Mouse (Mus musculus): ENCODE results near the gene Nlrp4a. TPM values are rescaled to one million over a fixed set of nuclear protein-coding genes. Genes with fewer than 3 reads are reported as not detected.
"Not testable (repeated sequence)": the region's sequence is repeated elsewhere in the genome, so short reads cannot be mapped to it uniquely, and the experiment has no call there.

The Nlrp4a gene
- polyA plus RNA-seq (2015; fragmentation: Nextera tagmentation; extraction: Ambion mirVana), result not detected in 2 replicates

- H3K4me3 ChIP-seq (replicated peaks), result no peak within 1 kb of the TSS
- no peak for ATAC-seq
- no peaks in the 10 kb centered on the region for H3K27me3 ChIP-seq
- H3K4me2 ChIP-seq (replicated peaks), result no peak within 1 kb of the TSS
- H3K9ac ChIP-seq (replicated peaks), result no peak within 1 kb of the TSS
- H3K27ac ChIP-seq, result no peak within 1 kb of the TSS
- H3K36me3 ChIP-seq, result no peaks in the 10 kb centered on the region
- no peaks in the 10 kb centered on the region for H3K4me1 ChIP-seq (replicated peaks)
- whole genome bisulfite sequencing, result 87% methylated on average over 5 of the region's 5 CpGs
- peaks cover 4% of the 10 kb centered on the region; the same call in 1 of the 2 replicates for H3K9me3 ChIP-seq
Observed at GRCm38 (mm10) chr7:26434813-26435212, at the start of gene Nlrp4a. Gene Nlrp4a, plus strand, starts transcription at chr7:26435113.

DNA sequence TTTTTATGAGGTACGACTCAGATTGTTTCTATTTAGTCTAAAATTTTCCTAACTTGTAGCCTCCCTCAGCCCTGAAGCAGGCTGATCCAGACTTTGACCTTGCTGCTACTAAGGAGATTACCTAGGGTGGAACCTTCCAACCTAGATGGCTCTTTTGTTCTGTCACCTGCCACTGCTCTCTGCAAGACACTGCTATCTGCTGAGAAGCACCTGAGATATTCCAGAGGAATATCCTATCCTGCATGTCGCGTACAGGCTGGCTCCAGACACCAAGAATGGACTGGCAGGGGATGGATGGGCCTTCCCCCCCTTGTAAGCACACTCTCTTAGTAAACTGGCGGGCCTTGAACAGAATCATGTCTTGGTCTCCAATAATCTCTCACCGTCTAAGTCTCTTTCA, 48.2 kb upstream of the Nlrp4a start:
- WGBS, result 85% methylated on average over 5 of the region's 5 CpGs
- H3K27ac ChIP-seq, result not testable (repeated sequence)

DNA sequence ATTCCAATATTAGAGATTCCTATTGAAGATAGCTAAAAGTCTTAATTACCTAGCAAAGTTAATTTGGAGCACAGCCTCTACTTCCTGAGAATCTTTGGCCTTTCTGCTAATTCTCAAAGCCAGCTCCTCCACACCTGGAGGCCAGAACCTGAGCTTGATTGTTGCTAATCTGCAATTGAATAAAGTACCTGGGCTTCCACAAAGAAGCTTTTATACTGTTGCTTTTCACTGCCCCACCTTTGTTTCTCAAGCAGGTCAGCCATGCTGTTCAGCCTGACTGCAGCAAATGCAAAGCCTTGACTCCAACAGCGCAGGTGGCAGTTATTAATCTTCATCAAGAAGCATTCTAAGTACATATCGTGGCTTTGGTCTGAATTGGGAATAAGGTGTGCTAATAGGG, 43.8 kb upstream of the Nlrp4a start:
- H3K27ac ChIP-seq; H3K36me3 ChIP-seq; H3K4me1 ChIP-seq (replicated peaks); H3K4me2 ChIP-seq (replicated peaks); H3K27me3 ChIP-seq; H3K4me3 ChIP-seq (replicated peaks); H3K9ac ChIP-seq (replicated peaks); ATAC-seq: not testable (repeated sequence)
- 83% methylated on average over 2 of the region's 2 CpGs for WGBS
- H3K9me3 ChIP-seq, result 0 out of 2 replicates have a peak, but pooled peaks cover 24% of the 10 kb centered on the region

More for the DNA sequence above, 48.2 kb upstream of the Nlrp4a start:
- H3K36me3 ChIP-seq; ATAC-seq; H3K4me2 ChIP-seq (replicated peaks); H3K4me1 ChIP-seq (replicated peaks); H3K4me3 ChIP-seq (replicated peaks); H3K9ac ChIP-seq (replicated peaks); H3K27me3 ChIP-seq: not testable (repeated sequence)
- H3K9me3 ChIP-seq, result peaks cover 12% of the 10 kb centered on the region; the same call in 1 of the 2 replicates

DNA sequence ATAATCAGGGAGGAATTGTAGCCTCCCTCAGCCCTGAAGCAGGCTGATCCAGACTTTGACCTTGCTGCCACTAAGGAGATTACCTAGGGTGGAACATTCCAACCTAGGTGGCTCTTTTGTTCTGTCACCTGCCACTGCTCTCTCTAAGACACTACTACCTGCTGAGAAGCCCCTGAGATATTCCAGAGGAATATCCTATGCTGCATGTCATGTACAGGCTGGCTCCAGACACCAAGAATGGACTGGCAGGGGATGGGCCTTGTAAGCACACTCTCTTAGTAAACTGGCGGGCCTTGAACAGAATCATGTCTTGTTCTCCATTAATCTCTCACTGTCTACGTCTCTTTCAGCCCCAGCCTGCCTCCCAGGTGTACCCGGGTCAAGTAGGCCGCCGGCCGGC, 43.1 kb upstream of the Nlrp4a start:
- not testable (repeated sequence) for H3K36me3 ChIP-seq; H3K27me3 ChIP-seq; H3K4me3 ChIP-seq (replicated peaks); H3K4me2 ChIP-seq (replicated peaks); H3K9ac ChIP-seq (replicated peaks); H3K4me1 ChIP-seq (replicated peaks); H3K27ac ChIP-seq; ATAC-seq
- 88% methylated on average over 6 of the region's 6 CpGs for WGBS
- 0 out of 2 replicates have a peak, but pooled peaks cover 24% of the 10 kb centered on the region for H3K9me3 ChIP-seq

DNA sequence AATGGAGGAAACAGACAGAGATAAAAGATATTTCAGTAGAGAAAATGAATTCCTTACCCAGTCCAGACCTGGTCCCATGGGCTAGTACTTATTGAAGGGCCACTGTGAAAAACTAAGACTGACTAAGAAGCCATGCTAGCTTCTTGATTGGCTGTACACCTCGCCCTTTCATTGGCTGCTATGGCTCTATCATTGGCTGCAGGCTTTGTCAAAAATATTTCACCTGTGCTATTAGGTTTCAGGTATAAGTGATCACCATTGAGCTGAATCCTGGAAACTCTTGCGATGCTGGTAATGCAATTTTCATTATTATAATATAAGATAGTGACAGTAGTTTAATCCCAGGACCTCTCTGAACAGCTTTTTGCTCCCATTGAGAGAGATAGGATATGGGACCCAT, 31.3 kb upstream of the Nlrp4a start, which contains the start of gene Nlrp9c:
Gene Nlrp9c, minus strand, starts transcription at position 101 of the 400 bp plus-strand sequence.
- peaks cover 21% of the 10 kb centered on the region for H3K9me3 ChIP-seq
- not testable (repeated sequence) for H3K27me3 ChIP-seq; H3K4me3 ChIP-seq (replicated peaks); H3K4me1 ChIP-seq (replicated peaks); H3K27ac ChIP-seq; H3K36me3 ChIP-seq; H3K9ac ChIP-seq (replicated peaks); ATAC-seq; H3K4me2 ChIP-seq (replicated peaks)
- WGBS, result 68% methylated on average over 2 of the region's 2 CpGs

DNA sequence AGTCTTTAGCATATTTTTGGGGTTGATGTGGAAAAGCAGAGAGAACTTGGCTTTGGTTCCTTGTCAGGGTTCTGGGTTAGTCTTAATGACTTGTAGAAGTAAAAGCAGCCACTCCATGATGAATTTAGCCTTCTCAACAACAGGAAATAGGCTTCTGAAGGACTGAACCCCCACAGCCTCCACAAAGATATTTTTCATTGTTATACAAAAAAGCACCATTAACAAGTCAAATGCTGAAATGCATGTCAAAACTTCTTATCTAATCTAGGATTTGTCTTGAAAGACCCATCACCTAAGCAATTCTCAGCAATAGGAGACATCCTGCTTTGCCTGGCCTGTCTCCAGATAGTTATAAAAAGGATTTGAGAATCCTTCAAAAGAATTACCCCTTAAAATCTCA, 41.8 kb downstream of the Nlrp4a start:
- no peak for ATAC-seq
- Histone ChIP-seq H3K4me1 (replicated peaks) (no peaks in the 10 kb centered on the region), H3K27ac (no peak overlapping the region), H3K36me3 (no peaks in the 10 kb centered on the region), H3K4me2 (replicated peaks) (no peak overlapping the region), H3K4me3 (replicated peaks) (no peak overlapping the region), H3K27me3 (no peaks in the 10 kb centered on the region), H3K9ac (replicated peaks) (no peak overlapping the region), H3K9me3 (peaks cover 15% of the 10 kb centered on the region; the same call in 1 of the 2 replicates)

DNA sequence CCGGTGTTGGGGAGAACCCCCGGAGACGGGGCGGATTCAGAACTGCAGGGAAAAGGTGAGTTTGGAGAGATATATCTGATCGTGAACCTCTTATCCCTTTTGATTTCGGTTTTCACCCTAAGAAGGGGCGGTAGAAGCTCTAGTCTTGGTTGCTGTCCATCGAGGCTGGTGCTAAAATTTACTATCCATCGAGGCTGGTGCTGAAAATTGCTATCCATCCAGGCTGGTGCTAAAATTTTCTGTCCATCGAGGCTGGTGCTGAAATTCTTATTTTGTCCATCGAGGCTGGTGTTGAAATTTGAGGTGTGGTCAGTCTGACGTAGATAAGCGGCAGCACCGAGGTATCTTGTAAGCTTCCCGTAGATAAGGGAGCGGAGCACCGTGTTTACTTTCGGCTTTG, 54.6 kb downstream of the Nlrp4a start:
- H3K27me3 ChIP-seq; H3K9ac ChIP-seq (replicated peaks); H3K27ac ChIP-seq; H3K4me1 ChIP-seq (replicated peaks); H3K36me3 ChIP-seq; ATAC-seq; H3K4me2 ChIP-seq (replicated peaks); H3K4me3 ChIP-seq (replicated peaks): not testable (repeated sequence)
- H3K9me3 ChIP-seq, result peaks cover 10% of the 10 kb centered on the region
- 85% methylated on average over 18 of the region's 18 CpGs for WGBS

Other genes with a start within 250 kb of the Nlrp4a start
- gene Vmn1r184, start 174.8 kb upstream of the Nlrp4a start, polyA plus RNA-seq (2015; fragmentation: Nextera tagmentation; extraction: Ambion mirVana), result not detected in 2 replicates
- gene Cyp2a4, start 127.9 kb upstream of the Nlrp4a start, polyA plus RNA-seq (2015; fragmentation: Nextera tagmentation; extraction: Ambion mirVana), result not detected in 2 replicates
- not detected in 2 replicates for gene Nlrp9c, start 31.4 kb upstream of the Nlrp4a start, polyA plus RNA-seq (2015; fragmentation: Nextera tagmentation; extraction: Ambion mirVana)
- not detected in 2 replicates for gene Nlrp9a, start 99.9 kb downstream of the Nlrp4a start, polyA plus RNA-seq (2015; fragmentation: Nextera tagmentation; extraction: Ambion mirVana)
- gene Vmn1r185, start 183.4 kb downstream of the Nlrp4a start, polyA plus RNA-seq (2015; fragmentation: Nextera tagmentation; extraction: Ambion mirVana), result not detected in 2 replicates